Mouse (Mus musculus) ES-E14 (cell line): ENCODE data around the gene Tbck. TPM values are rescaled to one million over a fixed set of nuclear protein-coding genes. Genes with fewer than 3 reads are reported as not detected.

ENCODE experiments used
- DNase-seq: peaks from one replicate; pipeline ENCODE4 v3.0.0-alpha.2; 2013; ENCODE audit warnings: low read depth, low spot score
- H3K27ac ChIP-seq: 2 replicates; pipeline ENCODE4 v1.5.1; 2012; ENCODE audit warnings: low read depth, mild to moderate bottlenecking, low read length, moderate library complexity, mixed read lengths; ENCODE audit not compliant: poor library complexity, insufficient read depth, severe bottlenecking
- H3K36me3 ChIP-seq: 2 replicates; pipeline ENCODE4 v1.6.1; 2012; ENCODE audit warnings: mild to moderate bottlenecking, low read length, moderate library complexity, mixed read lengths; ENCODE audit not compliant: control insufficient read depth, poor library complexity, insufficient read depth, severe bottlenecking
- H3K4me1 ChIP-seq, 2 experiments: fragments of 150-350 bp in 1 of 2; sonication (generic) in 1 of 2; 2 replicates each; pipeline ENCODE4 v1.6.1; 2012; ENCODE audit warnings: low read length in 2 of 2, mild to moderate bottlenecking in 1 of 2, mixed read lengths in 1 of 2; ENCODE audit not compliant: control insufficient read depth in 2 of 2, insufficient read depth in 2 of 2, poor library complexity in 1 of 2
- H3K4me3 ChIP-seq, 2 experiments: fragments of 150-350 bp in 1 of 2; sonication (generic) in 1 of 2; 2 replicates each; pipeline ENCODE4 v1.5.1; 2012; ENCODE audit warnings: low read length in 2 of 2, low read depth in 1 of 2, mild to moderate bottlenecking in 1 of 2, mixed read lengths in 1 of 2; ENCODE audit not compliant: insufficient read depth in 1 of 2, poor library complexity in 1 of 2, severe bottlenecking in 1 of 2
- H3K9ac ChIP-seq: 2 replicates; pipeline ENCODE4 v1.6.1; 2012; ENCODE audit warnings: low read depth, mild to moderate bottlenecking, low read length, mixed read lengths; ENCODE audit not compliant: poor library complexity, insufficient read depth, severe bottlenecking
- H3K9me3 ChIP-seq: fragments of 150-350 bp; sonication (generic); 2 replicates; pipeline ENCODE4 v1.6.1; 2012; ENCODE audit warnings: low read depth, mild to moderate bottlenecking, low read length; ENCODE audit not compliant: control insufficient read depth, insufficient read depth
- CHD2 ChIP-seq: IDR thresholded peaks from 2 replicates; pipeline ENCODE4 v1.6.1; 2014; ENCODE audit warnings: mild to moderate bottlenecking, low read depth, low read length, inconsistent platforms
- HCFC1 ChIP-seq: IDR thresholded peaks from 2 replicates; pipeline ENCODE4 v1.6.1; 2012; ENCODE audit warnings: low read length, inconsistent platforms, borderline replicate concordance; ENCODE audit not compliant: insufficient read depth
- MAFK ChIP-seq: IDR thresholded peaks from 2 replicates; pipeline ENCODE4 v1.6.1; 2014; ENCODE audit warnings: mild to moderate bottlenecking, low read depth, low read length, inconsistent platforms; ENCODE audit not compliant: insufficient read depth
- ZC3H11A ChIP-seq: IDR thresholded peaks from 2 replicates; pipeline ENCODE4 v1.6.1; 2012; ENCODE audit warnings: low read depth, mild to moderate bottlenecking, inconsistent platforms, low read length, borderline replicate concordance
- ZNF384 ChIP-seq: IDR thresholded peaks from 2 replicates; pipeline ENCODE4 v1.6.1; 2012; ENCODE audit warnings: low read depth, low read length, inconsistent platforms
- in situ Hi-C, 2 experiments: fragments of 600-800 bp; cut with MboI; formaldehyde crosslinking; loops; one replicate each; pipeline ENCODE4 v1.15.1; 2025; ENCODE audit warnings: low sequenced_read_pairs in 2 of 2, inconsistent platforms in 1 of 2; ENCODE audit not compliant: unreplicated experiment in 2 of 2
- total RNA-seq: library from RNA; depleted of rRNA; stranded (reverse); fragments of 300-350 nt; gene quantifications from 2 replicates; pipeline ENCODE4 v1.2.3, GENCODE M21; 2012

Gene Tbck
- total RNA-seq, 1 experiment, result 8.4 TPM

DNA sequence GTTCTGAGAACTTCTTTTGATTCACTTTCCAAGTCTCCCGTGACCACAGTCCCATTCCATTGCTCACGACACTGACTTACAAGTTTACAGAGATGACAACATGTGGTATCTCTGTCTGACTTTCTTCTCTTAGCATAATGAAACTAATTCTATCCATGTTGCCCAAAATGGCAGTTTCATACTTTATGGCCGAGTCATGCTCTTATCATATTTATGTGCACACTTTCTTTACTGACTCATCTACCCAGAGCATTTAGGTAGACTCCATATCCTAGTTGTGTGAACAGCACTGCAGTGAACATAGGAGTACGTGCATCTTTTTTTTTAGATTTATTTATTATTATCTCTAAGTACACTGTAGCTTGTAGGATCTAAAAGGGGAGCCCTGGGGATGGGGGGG, 103.8 kb downstream of the Tbck start:
- Histone ChIP-seq H3K9ac (no peak overlapping the region), H3K4me1 (no peaks in the 10 kb centered on the region), H3K36me3 (no peaks in the 10 kb centered on the region), H3K4me3 (no peak overlapping the region), H3K9me3 (no peaks in the 10 kb centered on the region), H3K27ac (no peak overlapping the region)
- no peak for DNase-seq
- no peak for TF ChIP-seq CHD2
- TF ChIP-seq ZC3H11A, result no peak
- TF ChIP-seq ZNF384, result no peak
- TF ChIP-seq MAFK, result no peak
- TF ChIP-seq HCFC1, result no peak
- in situ Hi-C loops, result no loop called here

DNA sequence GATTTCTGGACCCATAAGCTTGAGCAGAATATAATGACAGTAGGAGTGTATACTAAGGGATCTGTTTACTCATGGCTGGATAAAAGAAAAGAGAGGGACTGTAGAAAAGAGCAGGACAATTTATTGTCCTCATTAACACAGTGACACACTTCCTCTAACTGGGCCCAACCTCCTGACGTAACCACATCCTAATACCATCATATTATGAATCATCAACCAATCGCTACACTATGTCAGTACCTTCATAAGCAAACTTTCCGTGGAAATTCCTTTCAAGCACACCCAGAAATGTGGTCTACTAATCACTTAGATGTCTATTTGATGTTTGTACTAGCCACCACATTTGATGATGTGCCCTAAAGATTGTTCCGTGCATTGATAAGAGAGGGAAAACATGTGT, 107.2 kb downstream of the Tbck start:
- Histone ChIP-seq H3K27ac (no peak overlapping the region), H3K9me3 (no peaks in the 10 kb centered on the region), H3K4me1 (no peaks in the 10 kb centered on the region), H3K36me3 (no peaks in the 10 kb centered on the region), H3K9ac (no peak overlapping the region), H3K4me3 (no peak overlapping the region)
- in situ Hi-C loops, result no loop called here
- TF ChIP-seq ZC3H11A, result no peak
- no peak for DNase-seq

DNA sequence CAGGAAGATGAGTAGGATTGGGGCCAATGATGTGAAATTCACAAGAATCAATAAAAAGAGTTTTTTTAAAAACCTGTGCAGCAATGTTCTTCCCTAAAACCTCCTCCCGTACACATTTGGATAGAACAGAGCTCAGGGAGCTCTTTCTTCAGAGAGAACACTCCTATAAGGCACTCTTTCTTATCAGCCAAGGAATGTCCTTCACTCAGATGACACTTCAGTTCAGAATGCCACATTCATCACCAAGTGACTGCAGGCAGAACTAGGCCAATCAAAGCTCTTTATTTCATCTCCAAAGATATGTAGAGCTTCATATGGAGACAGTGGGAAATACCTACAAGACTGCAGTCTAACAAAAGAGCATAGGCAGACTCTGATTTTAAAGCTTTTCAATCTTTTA, 116.3 kb downstream of the Tbck start:
- Histone ChIP-seq H3K4me1 (no peaks in the 10 kb centered on the region), H3K9me3 (no peaks in the 10 kb centered on the region), H3K9ac (no peak overlapping the region), H3K27ac (no peak overlapping the region), H3K4me3 (no peak overlapping the region), H3K36me3 (no peaks in the 10 kb centered on the region)
- no peak for DNase-seq
- TF ChIP-seq ZNF384 (no peak), ZC3H11A (no peak), CHD2 (no peak), HCFC1 (no peak), MAFK (no peak)
- in situ Hi-C loops, result no loop called here

DNA sequence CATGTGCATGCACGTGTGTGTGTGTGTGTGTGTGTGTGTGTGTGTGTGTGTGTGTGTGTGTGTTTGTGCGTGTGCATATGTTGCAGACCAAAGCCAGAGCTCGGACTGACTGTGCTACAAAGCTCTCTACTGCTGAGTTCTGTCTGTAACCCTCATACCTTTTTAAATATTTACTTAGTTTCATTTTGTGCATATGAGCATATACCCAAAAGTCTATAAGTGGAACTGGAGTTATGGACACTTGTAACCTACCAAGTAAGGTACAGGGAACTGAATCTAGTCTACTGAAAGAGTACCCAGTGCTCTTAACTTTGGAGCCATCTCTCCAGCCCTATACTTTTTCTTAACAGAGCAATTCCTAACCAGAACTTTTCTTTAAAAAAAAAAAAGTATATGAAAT, 118.0 kb downstream of the Tbck start:
- H3K27ac ChIP-seq, result no peak overlapping the region
- no peaks in the 10 kb centered on the region for H3K4me1 ChIP-seq
- TF ChIP-seq CHD2, result no peak
- no peak for TF ChIP-seq HCFC1
- TF ChIP-seq ZC3H11A, result no peak
- TF ChIP-seq MAFK, result no peak
- no peak for TF ChIP-seq ZNF384
- H3K4me3 ChIP-seq, result no peak overlapping the region
- no peaks in the 10 kb centered on the region for H3K36me3 ChIP-seq
- H3K9me3 ChIP-seq, result no peaks in the 10 kb centered on the region
- DNase-seq, result no peak
- in situ Hi-C loops, result no loop called here
- no peak overlapping the region for H3K9ac ChIP-seq

DNA sequence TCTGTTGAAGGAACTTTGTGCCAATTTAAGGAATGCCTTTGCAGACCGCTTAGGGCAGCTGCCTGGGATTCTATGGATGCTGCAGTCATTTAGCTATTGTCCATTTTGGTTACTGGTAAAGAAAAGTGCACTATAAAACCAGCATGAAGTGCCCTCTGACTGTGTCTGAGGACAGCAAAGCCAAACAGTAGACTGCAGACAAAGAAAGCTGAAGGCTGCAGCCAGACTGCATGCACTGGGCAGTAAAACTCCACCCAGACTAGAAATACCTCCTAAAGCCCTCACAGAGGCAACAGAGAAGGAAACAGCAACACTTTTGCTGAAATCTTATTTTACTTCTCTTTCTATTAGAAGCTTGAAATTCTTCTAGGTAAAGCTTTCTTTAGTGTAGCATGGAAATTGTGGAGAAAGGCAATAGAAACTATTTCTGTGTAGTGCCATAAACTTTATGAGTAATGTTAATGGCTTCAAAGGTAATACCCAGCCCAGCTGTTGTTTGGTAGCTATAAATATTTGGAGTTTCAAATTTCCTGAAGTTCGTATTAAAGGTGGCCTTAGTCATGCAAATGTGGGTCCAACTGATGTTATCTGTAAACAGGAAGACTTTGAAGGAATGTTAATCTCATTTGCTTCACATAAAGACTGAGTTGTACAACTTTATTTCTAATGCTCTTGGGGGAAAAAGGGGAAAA, 124.1 kb downstream of the Tbck start:
- no peak for DNase-seq
- Histone ChIP-seq H3K9ac (no peak overlapping the region), H3K9me3 (no peaks in the 10 kb centered on the region), H3K4me3 (no peak overlapping the region), H3K36me3 (no peaks in the 10 kb centered on the region), H3K27ac (no peak overlapping the region), H3K4me1 (no peaks in the 10 kb centered on the region)
- in situ Hi-C loops, result no loop called here
- TF ChIP-seq CHD2, result no peak
- no peak for TF ChIP-seq MAFK
- TF ChIP-seq ZNF384, result no peak
- no peak for TF ChIP-seq HCFC1
- TF ChIP-seq ZC3H11A, result no peak
